ENCODE assay signal across 14 mouse cellular contexts in genomic region chr1:172318424-172319035, GRCm38 (mm10). TPM values are rescaled to one million over a fixed set of nuclear protein-coding genes. Genes with fewer than 3 reads are reported as not detected.
DNase-seq lines count a peak whose midpoint lies in the region; ATAC-seq and TF ChIP-seq lines count a peak whose summit lies in the region.
"Had no signal": no experiment of that assay in that cellular context is flagged by ENCODE, and none has a peak within 500 bp of the region (broad histone marks: within the 10 kb centered on the region; RNA-seq: fewer than 3 reads in every experiment).

No protein-coding gene starts in this region.

- H3K4me3 ChIP-seq in forebrain, embryonic 10.5 days: no peak overlapping the region
- no peak overlapping the region for H3K4me3 ChIP-seq in forebrain, postnatal 0 days (ENCODE audit: low read depth, low read length)
- no peak overlapping the region for H3K4me3 ChIP-seq in midbrain, embryonic 13.5 days (replicated peaks)
- no peak overlapping the region for H3K4me3 ChIP-seq in midbrain, embryonic 15.5 days
- no peak overlapping the region for H3K4me3 ChIP-seq in cortical plate, adult 2 months (ENCODE audit: insufficient read depth, low read length)
- H3K4me3 ChIP-seq in midbrain, embryonic 14.5 days (replicated peaks; ENCODE audit: low read depth, low read length): no peak overlapping the region
- H3K4me3 ChIP-seq in kidney, adult 2 months (ENCODE audit: insufficient read depth, low read depth, low read length): no peak overlapping the region

- ATAC-seq in forebrain, postnatal 0 days: no peak
- peak; percentile 16; the same call in 1 of the 2 replicates for ATAC-seq in midbrain, embryonic 13.5 days
- ATAC-seq in midbrain, embryonic 15.5 days (replicated peaks): no peak
- no peak for ATAC-seq in midbrain, embryonic 14.5 days (ENCODE audit: low FRiP score, low TSS enrichment)

- no peak overlapping the region for H3K9ac ChIP-seq in forebrain, postnatal 0 days
- H3K9ac ChIP-seq in midbrain, embryonic 13.5 days (replicated peaks): peak overlapping the region; percentile 28; the same call in 1 of the 2 replicates
- H3K9ac ChIP-seq in midbrain, embryonic 15.5 days: no peak overlapping the region
- no peak overlapping the region for H3K9ac ChIP-seq in midbrain, embryonic 14.5 days (replicated peaks; ENCODE audit: low read length)
- H3K9ac ChIP-seq: liver, embryonic 14.5 days had no signal

- H3K27me3 ChIP-seq in forebrain, embryonic 10.5 days (ENCODE audit: poor library complexity, severe bottlenecking): peaks cover 53% of the 10 kb centered on the region
- no peaks in the 10 kb centered on the region for H3K27me3 ChIP-seq in forebrain, postnatal 0 days (ENCODE audit: insufficient read depth, low read length)
- H3K27me3 ChIP-seq in midbrain, embryonic 13.5 days: peaks cover 3% of the 10 kb centered on the region; the same call in 1 of the 2 replicates
- H3K27me3 ChIP-seq in midbrain, embryonic 15.5 days (replicated peaks): no peaks in the 10 kb centered on the region
- H3K27me3 ChIP-seq in midbrain, embryonic 14.5 days (ENCODE audit: control insufficient read depth, insufficient read depth, low read length): no peaks in the 10 kb centered on the region
- no peaks in the 10 kb centered on the region for H3K27me3 ChIP-seq in kidney, adult 2 months (replicated peaks; ENCODE audit: control insufficient read depth, insufficient read depth, low read length)

- no peak overlapping the region for H3K4me2 ChIP-seq in forebrain, postnatal 0 days (ENCODE audit: low read depth)
- no peak overlapping the region for H3K4me2 ChIP-seq in midbrain, embryonic 13.5 days (replicated peaks)
- no peak overlapping the region for H3K4me2 ChIP-seq in midbrain, embryonic 15.5 days
- no peak overlapping the region for H3K4me2 ChIP-seq in midbrain, embryonic 14.5 days (ENCODE audit: low read length)

- no peak for DNase-seq in forebrain, embryonic 10.5 days (ENCODE audit: extremely low spot score, low spot score)
- no peak for DNase-seq in forebrain, postnatal 0 days
- DNase-seq in midbrain, embryonic 14.5 days: no peak
- DNase-seq in kidney, adult 2 months: no peak
- no peak for DNase-seq in lung, postnatal 10 days
- DNase-seq: adrenal gland, adult 8-10 months; thymus, postnatal 14 days had no signal

- peak; percentile 46; the same call in 1 of the 2 replicates for TF ChIP-seq POLR2A in cortical plate, adult 2 months (IDR thresholded peaks at IDR 0.05; ENCODE audit: extremely low read depth, insufficient read depth, low read length)
- TF ChIP-seq POLR2A in kidney, adult 2 months (IDR thresholded peaks at IDR 0.05; ENCODE audit: low read depth, low read length): no peak

- H3K36me3 ChIP-seq in forebrain, embryonic 10.5 days (replicated peaks): peaks cover 55% of the 10 kb centered on the region
- H3K36me3 ChIP-seq in forebrain, postnatal 0 days (ENCODE audit: insufficient read depth): peaks cover 30% of the 10 kb centered on the region
- H3K36me3 ChIP-seq in midbrain, embryonic 13.5 days: peaks cover 19% of the 10 kb centered on the region; the same call in 1 of the 2 replicates
- no peaks in the 10 kb centered on the region for H3K36me3 ChIP-seq in midbrain, embryonic 15.5 days (replicated peaks)
- H3K36me3 ChIP-seq in midbrain, embryonic 14.5 days (ENCODE audit: control insufficient read depth, insufficient read depth, low read length): peaks cover 12% of the 10 kb centered on the region; the same call in 1 of the 2 replicates
- H3K36me3 ChIP-seq in kidney, adult 2 months (ENCODE audit: control insufficient read depth, insufficient read depth, low read length): no peaks in the 10 kb centered on the region

- H3K27ac ChIP-seq in forebrain, embryonic 10.5 days: peak overlapping the region; percentile 54; the same call in 1 of the 2 replicates
- H3K27ac ChIP-seq in forebrain, postnatal 0 days (ENCODE audit: low read depth, low read length): no peak overlapping the region
- H3K27ac ChIP-seq in midbrain, embryonic 13.5 days: peak overlapping the region; percentile 4; the same call in 1 of the 2 replicates
- no peak overlapping the region for H3K27ac ChIP-seq in midbrain, embryonic 15.5 days
- peak overlapping the region; percentile 70 for H3K27ac ChIP-seq in cortical plate, adult 2 months (ENCODE audit: insufficient read depth, low read length)
- H3K27ac ChIP-seq in midbrain, embryonic 14.5 days (replicated peaks; ENCODE audit: low read depth, low read length): 0 out of 2 replicates have a peak overlapping the region, but pooled peaks have one; percentile 32
- H3K27ac ChIP-seq in kidney, adult 2 months (ENCODE audit: insufficient read depth, low read depth, low read length): no peak overlapping the region
- H3K27ac ChIP-seq: kidney, postnatal 0 days; liver, embryonic 14.5 days; macrophage had no signal

- peaks cover 78% of the 10 kb centered on the region for H3K4me1 ChIP-seq in forebrain, embryonic 10.5 days
- peaks cover 12% of the 10 kb centered on the region for H3K4me1 ChIP-seq in forebrain, postnatal 0 days (ENCODE audit: insufficient read depth)
- peaks cover 79% of the 10 kb centered on the region for H3K4me1 ChIP-seq in midbrain, embryonic 13.5 days (replicated peaks)
- H3K4me1 ChIP-seq in midbrain, embryonic 15.5 days: peaks cover 23% of the 10 kb centered on the region
- peaks cover 6% of the 10 kb centered on the region for H3K4me1 ChIP-seq in cortical plate, adult 2 months (ENCODE audit: control insufficient read depth, insufficient read depth, low read length)
- peaks cover 18% of the 10 kb centered on the region for H3K4me1 ChIP-seq in midbrain, embryonic 14.5 days (ENCODE audit: control insufficient read depth, insufficient read depth, low read length)
- H3K4me1 ChIP-seq in kidney, adult 2 months (ENCODE audit: control insufficient read depth, insufficient read depth, low read length): no peaks in the 10 kb centered on the region

- no peak for TF ChIP-seq CTCF in forebrain, postnatal 0 days (IDR thresholded peaks at IDR 0.05; ENCODE audit: low read depth)
- TF ChIP-seq CTCF in cortical plate, adult 2 months (IDR thresholded peaks at IDR 0.05; ENCODE audit: extremely low read depth, insufficient read depth, low read length): no peak
- TF ChIP-seq CTCF in kidney, adult 2 months (conservative IDR thresholded peaks at IDR 0.05; ENCODE audit: insufficient read depth, insufficient read length, low read depth, low read length): no peak

- H3K9me3 ChIP-seq in forebrain, embryonic 10.5 days: no peaks in the 10 kb centered on the region
- no peaks in the 10 kb centered on the region for H3K9me3 ChIP-seq in forebrain, postnatal 0 days (ENCODE audit: low read length)
- no peaks in the 10 kb centered on the region for H3K9me3 ChIP-seq in midbrain, embryonic 13.5 days
- H3K9me3 ChIP-seq in midbrain, embryonic 15.5 days: no peaks in the 10 kb centered on the region
- H3K9me3 ChIP-seq in midbrain, embryonic 14.5 days (ENCODE audit: control insufficient read depth, low read length): no peaks in the 10 kb centered on the region

- 89% methylated on average over 19 of the region's 19 CpGs for WGBS in forebrain, embryonic 10.5 days
- 87% methylated on average over 19 of the region's 19 CpGs for WGBS in forebrain, postnatal 0 days
- 80% methylated on average over 19 of the region's 19 CpGs for WGBS in midbrain, embryonic 13.5 days
- 73% methylated on average over 19 of the region's 19 CpGs for WGBS in midbrain, embryonic 15.5 days
- WGBS in midbrain, embryonic 14.5 days: 79% methylated on average over 19 of the region's 19 CpGs
- WGBS in kidney, adult 2 months: 94% methylated on average over 19 of the region's 19 CpGs

RNA-seq across cellular contexts. Expression of gene Kcnj9, which starts 10.6 kb away (rescaled TPM):
- 0.17 and 0.43 TPM in 2 replicates for polyA plus RNA-seq in forebrain, embryonic 10.5 days (2016; fragmentation: Nextera tagmentation; extraction: Ambion mirVana)
- total RNA-seq in forebrain, postnatal 0 days (2014; rRNA removed): 7.5 and 8.6 TPM in 2 replicates
- 2.9 and 4.8 TPM in 2 replicates for polyA plus RNA-seq in forebrain, postnatal 0 days (2015; fragmentation: Nextera tagmentation; extraction: Ambion mirVana)
- polyA plus RNA-seq in midbrain, embryonic 13.5 days (2015; fragmentation: Nextera tagmentation; extraction: Ambion mirVana): 3.6 and 3.9 TPM in 2 replicates
- polyA plus RNA-seq in midbrain, embryonic 15.5 days (2015; fragmentation: Nextera tagmentation; extraction: Ambion mirVana): 5.6 and 5.9 TPM in 2 replicates
- 169 and 180 TPM in 2 replicates for polyA plus RNA-seq in cortical plate, adult 2 months (2012; rRNA removed)
- polyA plus RNA-seq in midbrain, embryonic 14.5 days (2014; fragmentation: Nextera tagmentation; extraction: Ambion mirVana): 3.0 and 3.9 TPM in 2 replicates
- polyA plus RNA-seq in kidney, adult 2 months (2012; rRNA removed): 0.06 and 0.11 TPM in 2 replicates

RNA-seq across cellular contexts. Expression of gene Atp1a2, which starts 20.7 kb away (rescaled TPM):
- polyA plus RNA-seq in forebrain, embryonic 10.5 days (2016; fragmentation: Nextera tagmentation; extraction: Ambion mirVana): 0.86 and 2.0 TPM in 2 replicates
- 213 and 294 TPM in 2 replicates for total RNA-seq in forebrain, postnatal 0 days (2014; rRNA removed)
- 54.4 and 75.2 TPM in 2 replicates for polyA plus RNA-seq in forebrain, postnatal 0 days (2015; fragmentation: Nextera tagmentation; extraction: Ambion mirVana)
- polyA plus RNA-seq in midbrain, embryonic 13.5 days (2015; fragmentation: Nextera tagmentation; extraction: Ambion mirVana): 25.3 and 25.8 TPM in 2 replicates
- polyA plus RNA-seq in midbrain, embryonic 15.5 days (2015; fragmentation: Nextera tagmentation; extraction: Ambion mirVana): 56.5 and 63.1 TPM in 2 replicates
- 534 and 567 TPM in 2 replicates for polyA plus RNA-seq in cortical plate, adult 2 months (2012; rRNA removed)
- 18.2 and 19.4 TPM in 2 replicates for polyA plus RNA-seq in midbrain, embryonic 14.5 days (2014; fragmentation: Nextera tagmentation; extraction: Ambion mirVana)
- polyA plus RNA-seq in kidney, adult 2 months (2012; rRNA removed): 21.5 and 36.4 TPM in 2 replicates
- polyA plus RNA-seq: macrophage had no signal

RNA-seq across cellular contexts. Expression of gene Kcnj10, which starts 22.5 kb away (rescaled TPM):
- 0.46 and 0.47 TPM in 2 replicates for polyA plus RNA-seq in forebrain, embryonic 10.5 days (2016; fragmentation: Nextera tagmentation; extraction: Ambion mirVana)
- total RNA-seq in forebrain, postnatal 0 days (2014; rRNA removed): 3.2 and 4.1 TPM in 2 replicates
- polyA plus RNA-seq in forebrain, postnatal 0 days (2015; fragmentation: Nextera tagmentation; extraction: Ambion mirVana): 1.4 and 2.9 TPM in 2 replicates
- 0.98 TPM in 2 replicates for polyA plus RNA-seq in midbrain, embryonic 13.5 days (2015; fragmentation: Nextera tagmentation; extraction: Ambion mirVana)
- polyA plus RNA-seq in midbrain, embryonic 15.5 days (2015; fragmentation: Nextera tagmentation; extraction: Ambion mirVana): 1.8 TPM in 2 replicates
- 96.8 and 102 TPM in 2 replicates for polyA plus RNA-seq in cortical plate, adult 2 months (2012; rRNA removed)
- 1.5 TPM in 2 replicates for polyA plus RNA-seq in midbrain, embryonic 14.5 days (2014; fragmentation: Nextera tagmentation; extraction: Ambion mirVana)
- 17.0 and 17.1 TPM in 2 replicates for polyA plus RNA-seq in kidney, adult 2 months (2012; rRNA removed)
- polyA plus RNA-seq: C2C12 had no signal

RNA-seq across cellular contexts. Expression of gene Igsf8, which starts 57.1 kb away (rescaled TPM):
- polyA plus RNA-seq in forebrain, embryonic 10.5 days (2016; fragmentation: Nextera tagmentation; extraction: Ambion mirVana): 53.0 and 55.4 TPM in 2 replicates
- total RNA-seq in forebrain, postnatal 0 days (2014; rRNA removed): 117 and 136 TPM in 2 replicates
- 110 and 113 TPM in 2 replicates for polyA plus RNA-seq in forebrain, postnatal 0 days (2015; fragmentation: Nextera tagmentation; extraction: Ambion mirVana)
- 90.3 and 112 TPM in 2 replicates for polyA plus RNA-seq in midbrain, embryonic 13.5 days (2015; fragmentation: Nextera tagmentation; extraction: Ambion mirVana)
- polyA plus RNA-seq in midbrain, embryonic 15.5 days (2015; fragmentation: Nextera tagmentation; extraction: Ambion mirVana): 66.2 and 77.2 TPM in 2 replicates
- polyA plus RNA-seq in cortical plate, adult 2 months (2012; rRNA removed): 318 and 326 TPM in 2 replicates
- 55.6 and 61.0 TPM in 2 replicates for polyA plus RNA-seq in midbrain, embryonic 14.5 days (2014; fragmentation: Nextera tagmentation; extraction: Ambion mirVana)
- polyA plus RNA-seq in kidney, adult 2 months (2012; rRNA removed): 54.3 and 57.7 TPM in 2 replicates

RNA-seq across cellular contexts. Expression of gene Pigm, which starts 57.8 kb away (rescaled TPM):
- 10.6 and 10.8 TPM in 2 replicates for polyA plus RNA-seq in forebrain, embryonic 10.5 days (2016; fragmentation: Nextera tagmentation; extraction: Ambion mirVana)
- 10.4 and 14.5 TPM in 2 replicates for total RNA-seq in forebrain, postnatal 0 days (2014; rRNA removed)
- polyA plus RNA-seq in forebrain, postnatal 0 days (2015; fragmentation: Nextera tagmentation; extraction: Ambion mirVana): 1.9 and 2.3 TPM in 2 replicates
- 4.9 and 5.7 TPM in 2 replicates for polyA plus RNA-seq in midbrain, embryonic 13.5 days (2015; fragmentation: Nextera tagmentation; extraction: Ambion mirVana)
- polyA plus RNA-seq in midbrain, embryonic 15.5 days (2015; fragmentation: Nextera tagmentation; extraction: Ambion mirVana): 4.0 and 4.1 TPM in 2 replicates
- 6.5 TPM in 2 replicates for polyA plus RNA-seq in cortical plate, adult 2 months (2012; rRNA removed)
- polyA plus RNA-seq in midbrain, embryonic 14.5 days (2014; fragmentation: Nextera tagmentation; extraction: Ambion mirVana): 5.2 and 6.4 TPM in 2 replicates
- 4.9 and 5.6 TPM in 2 replicates for polyA plus RNA-seq in kidney, adult 2 months (2012; rRNA removed)

Comparison
In these comparisons a context has a peak if more than half of its experiments do, and no peak if none do; other contexts are left out.
1. H3K27ac ChIP-seq: peak in forebrain, embryonic 10.5 days (single experiment), midbrain, embryonic 13.5 days (single experiment), cortical plate, adult 2 months (single experiment) and midbrain, embryonic 14.5 days (single experiment); none in forebrain, postnatal 0 days (single experiment), midbrain, embryonic 15.5 days (single experiment) and kidney, adult 2 months (single experiment).
2. RNA of gene Kcnj9, which starts 10.6 kb away (polyA plus RNA-seq): 169 to 180 TPM in cortical plate, adult 2 months; 5.6 to 5.9 TPM in midbrain, embryonic 15.5 days, 2.9 to 4.8 TPM in forebrain, postnatal 0 days, 3.6 to 3.9 TPM in midbrain, embryonic 13.5 days, 3.0 to 3.9 TPM in midbrain, embryonic 14.5 days, 0.17 to 0.43 TPM in forebrain, embryonic 10.5 days and 0.06 to 0.11 TPM in kidney, adult 2 months; every median in the first group is over 10 times any median in the second.